In genomic region chr17:73232593-73232992, GRCm38 (mm10) we compare ENCODE assay signal across 21 mouse cellular contexts.
DNase-seq lines count a peak whose midpoint lies in the region; ATAC-seq and TF ChIP-seq lines count a peak whose summit lies in the region.
"Had no signal": no experiment of that assay in that cellular context is flagged by ENCODE, and none has a peak within 500 bp of the region (broad histone marks: within the 10 kb centered on the region; RNA-seq: fewer than 3 reads in every experiment).

No protein-coding gene starts in this region.

- peaks cover 21% of the 10 kb centered on the region for H3K4me1 ChIP-seq in heart, embryonic 10.5 days
- peaks cover 47% of the 10 kb centered on the region for H3K4me1 ChIP-seq in G1E (ENCODE audit: insufficient read depth, low read depth, low read length)
- no peaks in the 10 kb centered on the region for H3K4me1 ChIP-seq in midbrain, embryonic 11.5 days (ENCODE audit: control insufficient read depth, insufficient read depth, low read length)
- H3K4me1 ChIP-seq: embryonic facial prominence, embryonic 10.5 days; forebrain, embryonic 13.5 days; hindbrain, embryonic 12.5 days had no signal

- H3K4me2 ChIP-seq in midbrain, embryonic 11.5 days = no peak overlapping the region
- H3K4me2 ChIP-seq: forebrain, embryonic 13.5 days; heart, embryonic 13.5 days; hindbrain, embryonic 12.5 days had no signal

- H3K36me3 ChIP-seq in heart, embryonic 10.5 days = peaks cover 5% of the 10 kb centered on the region; the same call in 1 of the 2 replicates
- H3K36me3 ChIP-seq in G1E (replicated peaks) = peaks cover 18% of the 10 kb centered on the region
- H3K36me3 ChIP-seq in midbrain, embryonic 11.5 days (ENCODE audit: control insufficient read depth, insufficient read depth, low read length) = no peaks in the 10 kb centered on the region
- H3K36me3 ChIP-seq: embryonic facial prominence, embryonic 10.5 days; hindbrain, embryonic 12.5 days had no signal

- H3K4me3 ChIP-seq in heart, embryonic 10.5 days = no peak overlapping the region
- H3K4me3 ChIP-seq in G1E (ENCODE audit: low read depth, low read length) = peak overlapping the region; percentile 20; the same call in 1 of the 2 replicates
- no peak overlapping the region for H3K4me3 ChIP-seq in midbrain, embryonic 11.5 days (ENCODE audit: low read depth, low read length)
- H3K4me3 ChIP-seq: embryonic facial prominence, embryonic 10.5 days; forebrain, embryonic 13.5 days; heart, embryonic 13.5 days; hindbrain, embryonic 12.5 days had no signal

- no peak overlapping the region for H3K9ac ChIP-seq in midbrain, embryonic 11.5 days (ENCODE audit: low read length)
- H3K9ac ChIP-seq: forebrain, embryonic 13.5 days; heart, embryonic 13.5 days; hindbrain, embryonic 12.5 days had no signal

- TF ChIP-seq CTCF in G1E (IDR thresholded peaks at IDR 0.05; ENCODE audit: low read depth, low read length) = no peak

- H3K27ac ChIP-seq in heart, embryonic 10.5 days = no peak overlapping the region
- H3K27ac ChIP-seq in midbrain, embryonic 11.5 days (ENCODE audit: low read depth, low read length) = no peak overlapping the region
- H3K27ac ChIP-seq: embryonic facial prominence, embryonic 10.5 days; forebrain, embryonic 13.5 days; heart, embryonic 13.5 days; hindbrain, embryonic 12.5 days had no signal

- peak; percentile 63; the same call in 1 of the 2 replicates for ATAC-seq in G1E (ENCODE audit: extremely low read depth, insufficient number of reproducible peaks, low FRiP score, poor library complexity, severe bottlenecking)
- no peak for ATAC-seq in midbrain, embryonic 11.5 days (ENCODE audit: low FRiP score)
- ATAC-seq: activated CD4-positive, CD25-positive, alpha-beta regulatory T cell, adult 4 months; CD4-positive, CD25-positive, alpha-beta regulatory T cell, adult 4 months; forebrain, embryonic 13.5 days; hindbrain, embryonic 16.5 days; inflammation-experienced regulatory T-cells, adult 6 months had no signal

- 86% methylated on average over 2 of the region's 2 CpGs for whole genome bisulfite sequencing in heart, embryonic 10.5 days
- WGBS in midbrain, embryonic 11.5 days = 94% methylated on average over 2 of the region's 2 CpGs

- H3K27me3 ChIP-seq in heart, embryonic 10.5 days (ENCODE audit: insufficient read depth, poor library complexity, severe bottlenecking) = no peaks in the 10 kb centered on the region
- H3K27me3 ChIP-seq in G1E (ENCODE audit: insufficient read depth, low read length) = no peaks in the 10 kb centered on the region
- H3K27me3 ChIP-seq in midbrain, embryonic 11.5 days (ENCODE audit: control insufficient read depth, insufficient read depth, low read length) = no peaks in the 10 kb centered on the region
- H3K27me3 ChIP-seq: forebrain, embryonic 13.5 days; heart, embryonic 13.5 days; hindbrain, embryonic 12.5 days had no signal

- peak; percentile 35 for DNase-seq in heart, adult 11 months
- no peak for DNase-seq in heart, embryonic 10.5 days (ENCODE audit: low spot score)
- peak; percentile 33 for DNase-seq in G1E (ENCODE audit: low spot score)
- DNase-seq in thymus, postnatal 0 days (ENCODE audit: low spot score) = peak; percentile 74
- peak; percentile 27 to 48 for DNase-seq in thymus, postnatal 36 days
- DNase-seq in midbrain, embryonic 11.5 days (ENCODE audit: low spot score, missing footprints) = no peak
- DNase-seq in frontal cortex, postnatal 36 days (ENCODE audit: low spot score in 2 of 2) = no peak
- DNase-seq: adrenal gland, postnatal 14 days; B cell, adult 2 months; cerebellum, adult 18-20 months; cerebellum, adult 9-11 months; cerebellum, postnatal 36 days; heart, postnatal 4 days had no signal

- H3K9me3 ChIP-seq in heart, embryonic 10.5 days = no peaks in the 10 kb centered on the region
- no peaks in the 10 kb centered on the region for H3K9me3 ChIP-seq in G1E (replicated peaks)
- H3K9me3 ChIP-seq in midbrain, embryonic 11.5 days (ENCODE audit: control insufficient read depth, low read length) = no peaks in the 10 kb centered on the region
- H3K9me3 ChIP-seq: embryonic facial prominence, embryonic 10.5 days; forebrain, embryonic 13.5 days; heart, embryonic 13.5 days; hindbrain, embryonic 12.5 days had no signal

Comparison
In these comparisons a context has a peak if more than half of its experiments do, and no peak if none do; other contexts are left out.
1. DNase-seq: peak in heart, adult 11 months (single experiment), G1E (single experiment), thymus, postnatal 0 days (single experiment) and thymus, postnatal 36 days (2 of 2); none in heart, embryonic 10.5 days (single experiment), midbrain, embryonic 11.5 days (single experiment) and frontal cortex, postnatal 36 days (0 of 2).